Mouse (Mus musculus): ENCODE results near the gene Socs2.

DNA sequence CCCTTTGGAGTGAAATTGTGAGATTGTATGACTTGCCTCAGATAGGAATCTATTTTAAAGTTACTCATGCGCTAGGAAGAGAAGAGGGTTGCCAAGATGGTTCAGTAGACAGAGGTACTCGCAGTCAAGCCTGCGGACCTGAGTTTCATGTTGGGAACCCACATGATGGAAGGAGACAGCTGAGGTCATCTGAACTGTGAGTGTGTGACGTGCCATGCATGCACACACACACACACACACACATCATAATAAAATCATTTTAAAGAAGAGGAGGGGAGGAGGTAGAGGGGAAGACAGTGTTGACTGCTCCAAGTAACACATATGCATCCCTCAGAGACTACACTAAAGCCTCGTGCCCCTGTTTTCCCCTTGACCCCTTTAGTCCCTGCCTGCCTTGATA, 56.9 kb downstream of the Socs2 start:
- TF ChIP-seq POLR2A (IDR thresholded peaks at IDR 0.05; ENCODE audit: insufficient read depth, low read length) (no peak), CTCF (IDR thresholded peaks at IDR 0.05; ENCODE audit: low read depth, low read length) (no peak), EP300 (IDR thresholded peaks at IDR 0.05; ENCODE audit: insufficient read depth, low read depth, low read length) (no peak)

Measured in ES-Bruce4 (cell line).